ENCODE assay signal across 24 mouse cellular contexts in genomic region chr7:79782516-79782855, GRCm38 (mm10). TPM values are rescaled to one million over a fixed set of nuclear protein-coding genes. Genes with fewer than 3 reads are reported as not detected.
"Had no signal": no experiment of that assay in that cellular context is flagged by ENCODE, and none has a peak within 500 bp of the region (broad histone marks: within the 10 kb centered on the region; RNA-seq: fewer than 3 reads in every experiment).

No protein-coding gene starts in this region.

- H3K27ac ChIP-seq: layer of hippocampus, adult 2 months; left cerebral cortex, adult 2 months; liver, embryonic 13.5 days; macrophage; stomach, postnatal 0 days had no signal

- H3K4me3 ChIP-seq: layer of hippocampus, adult 2 months; left cerebral cortex, adult 2 months; liver, embryonic 13.5 days had no signal

- ATAC-seq: inflammation-experienced regulatory T-cells, adult 6 months; intestine, embryonic 16.5 days; lung, postnatal 0 days had no signal

- H3K36me3 ChIP-seq: liver, embryonic 13.5 days had no signal

- H3K9me3 ChIP-seq: liver, embryonic 13.5 days had no signal

- DNase-seq: kidney, postnatal 25 days; layer of hippocampus, postnatal 36 days; liver, embryonic 13.5 days; lung, embryonic 14.5 days; midbrain, embryonic 14.5 days; thymus, adult 2 months; thymus, postnatal 25 days had no signal

- H3K9ac ChIP-seq: liver, embryonic 13.5 days; lung, embryonic 14.5 days had no signal

- H3K4me2 ChIP-seq: liver, embryonic 13.5 days; lung, embryonic 14.5 days had no signal

RNA-seq across cellular contexts. Expression of gene Mesp1, which starts 11.1 kb away (rescaled TPM):
- total RNA-seq: left cerebral cortex, postnatal 36 days; megakaryocyte, adult 5-6 weeks had no signal
- polyA plus RNA-seq: inflammation-experienced regulatory T-cells, adult 6 months; intestine, embryonic 16.5 days; kidney, embryonic 16.5 days; limb, embryonic 11.5 days; liver, embryonic 13.5 days; liver, embryonic 16.5 days; lung, embryonic 14.5 days; macrophage; neural tube, embryonic 11.5 days; neural tube, embryonic 14.5 days; spleen, adult 2 months; stomach, embryonic 14.5 days; stomach, postnatal 0 days had no signal

RNA-seq across cellular contexts. Expression of gene Mesp2, which starts 28.0 kb away (rescaled TPM):
- polyA plus RNA-seq: macrophage had no signal

RNA-seq across cellular contexts. Expression of gene Wdr93, which starts 39.5 kb away (rescaled TPM):
- total RNA-seq: megakaryocyte, adult 5-6 weeks had no signal
- polyA plus RNA-seq: spleen, adult 2 months had no signal

RNA-seq across cellular contexts. Expression of gene Plin1, which starts 49.8 kb away (rescaled TPM):
- total RNA-seq: left cerebral cortex, adult 2 months; left cerebral cortex, postnatal 10 days; left cerebral cortex, postnatal 36 days; megakaryocyte, adult 5-6 weeks had no signal
- polyA plus RNA-seq: intestine, embryonic 16.5 days; limb, embryonic 11.5 days; liver, embryonic 13.5 days; liver, embryonic 16.5 days; lung, embryonic 14.5 days; macrophage; neural tube, embryonic 11.5 days; stomach, embryonic 14.5 days; stomach, postnatal 0 days had no signal
